ENCODE assay signal across 8 mouse cellular contexts in the genomic region with DNA sequence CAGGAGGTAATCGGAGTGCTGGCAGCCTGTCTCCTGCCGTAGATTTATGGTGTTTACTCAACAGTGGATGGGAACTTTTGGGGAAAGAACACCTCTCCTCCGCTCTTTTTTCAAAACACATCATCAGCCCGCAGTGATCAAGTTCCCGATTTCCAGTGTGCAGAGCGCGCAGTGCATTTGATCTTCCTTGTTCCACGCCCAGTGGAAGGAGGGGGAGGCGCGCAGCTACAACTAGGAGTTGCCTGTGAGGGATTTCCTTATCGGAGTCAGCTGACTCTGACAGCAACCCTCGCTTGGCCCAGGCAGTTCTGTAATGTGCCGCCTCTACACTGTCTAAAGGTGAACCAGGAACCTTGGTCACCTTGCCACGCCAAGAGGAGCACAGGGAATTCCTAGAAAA.
A peak's percentile ranks its signal among the peaks of the same experiment; 100 is the strongest.
DNase-seq lines count a peak whose midpoint lies in the region; ATAC-seq lines count a peak whose summit lies in the region.

No protein-coding gene starts in this region.

- no peaks in the 10 kb centered on the region for H3K27me3 ChIP-seq in embryonic facial prominence, embryonic 15.5 days
- H3K27me3 ChIP-seq in intestine, embryonic 16.5 days (replicated peaks; ENCODE audit: control insufficient read depth, insufficient read depth, low read length) = no peaks in the 10 kb centered on the region
- H3K27me3 ChIP-seq in liver, embryonic 15.5 days = no peaks in the 10 kb centered on the region
- H3K27me3 ChIP-seq in midbrain, embryonic 15.5 days (replicated peaks) = no peaks in the 10 kb centered on the region
- H3K27me3 ChIP-seq in midbrain, embryonic 16.5 days (ENCODE audit: control insufficient read depth, insufficient read depth, low read depth, low read length) = no peaks in the 10 kb centered on the region

- no peak overlapping the region for H3K27ac ChIP-seq in embryonic facial prominence, embryonic 15.5 days (replicated peaks)
- peak overlapping the region; percentile 67 for H3K27ac ChIP-seq in intestine, embryonic 16.5 days (ENCODE audit: low read length)
- no peak overlapping the region for H3K27ac ChIP-seq in liver, embryonic 15.5 days (replicated peaks)
- H3K27ac ChIP-seq in midbrain, embryonic 15.5 days = no peak overlapping the region
- H3K27ac ChIP-seq in midbrain, embryonic 16.5 days (ENCODE audit: low read length) = no peak overlapping the region

- 0 out of 2 replicates have a peak, but pooled peaks cover 4% of the 10 kb centered on the region for H3K4me1 ChIP-seq in embryonic facial prominence, embryonic 15.5 days
- peaks cover 16% of the 10 kb centered on the region for H3K4me1 ChIP-seq in intestine, embryonic 16.5 days (ENCODE audit: control insufficient read depth, insufficient read depth, low read length)
- H3K4me1 ChIP-seq in liver, embryonic 15.5 days (replicated peaks) = peaks cover 13% of the 10 kb centered on the region; the same call in 1 of the 2 replicates
- no peaks in the 10 kb centered on the region for H3K4me1 ChIP-seq in midbrain, embryonic 15.5 days
- H3K4me1 ChIP-seq in midbrain, embryonic 16.5 days (ENCODE audit: control insufficient read depth, insufficient read depth, low read length) = no peaks in the 10 kb centered on the region

- ATAC-seq in embryonic facial prominence, embryonic 15.5 days (ENCODE audit: insufficient number of reproducible peaks, low FRiP score, low TSS enrichment, low read depth) = no peak
- peak; percentile 96 for ATAC-seq in intestine, embryonic 16.5 days
- ATAC-seq in liver, embryonic 15.5 days (ENCODE audit: insufficient read depth) = 0 out of 2 replicates have a peak, but pooled peaks have one; percentile 51
- ATAC-seq in midbrain, embryonic 15.5 days (replicated peaks) = no peak
- no peak for ATAC-seq in midbrain, embryonic 16.5 days

- DNase-seq in adrenal gland, adult 8-10 months = peak; percentile 53
- peak; percentile 54 for DNase-seq in ovary, postnatal 36 days (ENCODE audit: low spot score)
- DNase-seq in layer of hippocampus, postnatal 36 days = no peak

- H3K4me2 ChIP-seq in embryonic facial prominence, embryonic 15.5 days (replicated peaks) = peak overlapping the region; percentile 28
- H3K4me2 ChIP-seq in intestine, embryonic 16.5 days (ENCODE audit: low read depth, low read length) = peak overlapping the region; percentile 52
- H3K4me2 ChIP-seq in liver, embryonic 15.5 days = peak overlapping the region; percentile 44
- no peak overlapping the region for H3K4me2 ChIP-seq in midbrain, embryonic 15.5 days
- no peak overlapping the region for H3K4me2 ChIP-seq in midbrain, embryonic 16.5 days (ENCODE audit: low read length)

- WGBS in embryonic facial prominence, embryonic 15.5 days = 22% methylated on average over 14 of the region's 14 CpGs
- WGBS in intestine, embryonic 16.5 days = 15% methylated on average over 14 of the region's 14 CpGs
- WGBS in liver, embryonic 15.5 days (ENCODE audit: insufficient replicate concordance) = 26% methylated on average over 14 of the region's 14 CpGs
- 79% methylated on average over 14 of the region's 14 CpGs for WGBS in midbrain, embryonic 15.5 days
- WGBS in midbrain, embryonic 16.5 days = 80% methylated on average over 14 of the region's 14 CpGs

- H3K9ac ChIP-seq in embryonic facial prominence, embryonic 15.5 days = no peak overlapping the region
- H3K9ac ChIP-seq in intestine, embryonic 16.5 days (ENCODE audit: low read depth, low read length) = 0 out of 2 replicates have a peak overlapping the region, but pooled peaks have one; percentile 35
- H3K9ac ChIP-seq in liver, embryonic 15.5 days = no peak overlapping the region
- no peak overlapping the region for H3K9ac ChIP-seq in midbrain, embryonic 15.5 days
- H3K9ac ChIP-seq in midbrain, embryonic 16.5 days (ENCODE audit: low read depth, low read length) = no peak overlapping the region

- H3K4me3 ChIP-seq in embryonic facial prominence, embryonic 15.5 days (replicated peaks) = no peak overlapping the region
- peak overlapping the region; percentile 28 for H3K4me3 ChIP-seq in intestine, embryonic 16.5 days (ENCODE audit: low read length)
- no peak overlapping the region for H3K4me3 ChIP-seq in liver, embryonic 15.5 days (replicated peaks)
- H3K4me3 ChIP-seq in midbrain, embryonic 15.5 days = no peak overlapping the region
- no peak overlapping the region for H3K4me3 ChIP-seq in midbrain, embryonic 16.5 days (ENCODE audit: low read depth, low read length)

- no peaks in the 10 kb centered on the region for H3K36me3 ChIP-seq in embryonic facial prominence, embryonic 15.5 days
- no peaks in the 10 kb centered on the region for H3K36me3 ChIP-seq in intestine, embryonic 16.5 days (ENCODE audit: control insufficient read depth, insufficient read depth, low read length)
- H3K36me3 ChIP-seq in liver, embryonic 15.5 days (replicated peaks) = no peaks in the 10 kb centered on the region
- no peaks in the 10 kb centered on the region for H3K36me3 ChIP-seq in midbrain, embryonic 15.5 days (replicated peaks)
- H3K36me3 ChIP-seq in midbrain, embryonic 16.5 days (ENCODE audit: control insufficient read depth, insufficient read depth, low read length) = no peaks in the 10 kb centered on the region

- no peaks in the 10 kb centered on the region for H3K9me3 ChIP-seq in embryonic facial prominence, embryonic 15.5 days (replicated peaks)
- no peaks in the 10 kb centered on the region for H3K9me3 ChIP-seq in intestine, embryonic 16.5 days (ENCODE audit: control insufficient read depth, low read length)
- no peaks in the 10 kb centered on the region for H3K9me3 ChIP-seq in liver, embryonic 15.5 days (replicated peaks)
- no peaks in the 10 kb centered on the region for H3K9me3 ChIP-seq in midbrain, embryonic 15.5 days
- H3K9me3 ChIP-seq in midbrain, embryonic 16.5 days (replicated peaks; ENCODE audit: control insufficient read depth, low read length, poor library complexity, severe bottlenecking) = no peaks in the 10 kb centered on the region

Comparison
In these comparisons a context has a peak if more than half of its experiments do, and no peak if none do; other contexts are left out.
1. DNase-seq: peak in adrenal gland, adult 8-10 months (single experiment) and ovary, postnatal 36 days (single experiment); none in layer of hippocampus, postnatal 36 days (0 of 2).
2. ATAC-seq: peak in intestine, embryonic 16.5 days (single experiment) and liver, embryonic 15.5 days (single experiment); none in embryonic facial prominence, embryonic 15.5 days (single experiment), midbrain, embryonic 15.5 days (single experiment) and midbrain, embryonic 16.5 days (single experiment).
3. H3K4me2 ChIP-seq: peak in embryonic facial prominence, embryonic 15.5 days (single experiment), intestine, embryonic 16.5 days (single experiment) and liver, embryonic 15.5 days (single experiment); none in midbrain, embryonic 15.5 days (single experiment) and midbrain, embryonic 16.5 days (single experiment).